20 mouse cellular contexts compared by ENCODE assay signal in genomic region chr5:66243467-66243866, GRCm38 (mm10). TPM values are rescaled to one million over a fixed set of nuclear protein-coding genes. Genes with fewer than 3 reads are reported as not detected.
DNase-seq lines count a peak whose midpoint lies in the region; ATAC-seq lines count a peak whose summit lies in the region.
"Had no signal": no experiment of that assay in that cellular context is flagged by ENCODE, and none has a peak within 500 bp of the region (broad histone marks: within the 10 kb centered on the region; RNA-seq: fewer than 3 reads in every experiment).

No protein-coding gene starts in this region.

- H3K4me3 ChIP-seq in hindbrain, embryonic 16.5 days (ENCODE audit: low read length) = no peak overlapping the region
- no peak overlapping the region for H3K4me3 ChIP-seq in hindbrain, embryonic 12.5 days
- no peak overlapping the region for H3K4me3 ChIP-seq in midbrain, embryonic 10.5 days
- no peak overlapping the region for H3K4me3 ChIP-seq in midbrain, embryonic 11.5 days (ENCODE audit: low read depth, low read length)
- no peak overlapping the region for H3K4me3 ChIP-seq in midbrain, embryonic 15.5 days
- H3K4me3 ChIP-seq: embryonic facial prominence, embryonic 13.5 days; forebrain, embryonic 13.5 days; heart, embryonic 10.5 days had no signal

- H3K4me2 ChIP-seq in hindbrain, embryonic 16.5 days (ENCODE audit: low read length) = no peak overlapping the region
- H3K4me2 ChIP-seq in hindbrain, embryonic 12.5 days (replicated peaks) = no peak overlapping the region
- H3K4me2 ChIP-seq in midbrain, embryonic 11.5 days = no peak overlapping the region
- no peak overlapping the region for H3K4me2 ChIP-seq in midbrain, embryonic 15.5 days
- H3K4me2 ChIP-seq: embryonic facial prominence, embryonic 13.5 days; forebrain, embryonic 13.5 days had no signal

- no peaks in the 10 kb centered on the region for H3K9me3 ChIP-seq in hindbrain, embryonic 16.5 days (ENCODE audit: control insufficient read depth, low read length)
- no peaks in the 10 kb centered on the region for H3K9me3 ChIP-seq in hindbrain, embryonic 12.5 days (replicated peaks)
- H3K9me3 ChIP-seq in midbrain, embryonic 10.5 days (replicated peaks) = no peaks in the 10 kb centered on the region
- H3K9me3 ChIP-seq in midbrain, embryonic 11.5 days (ENCODE audit: control insufficient read depth, low read length) = no peaks in the 10 kb centered on the region
- H3K9me3 ChIP-seq in midbrain, embryonic 15.5 days = no peaks in the 10 kb centered on the region
- H3K9me3 ChIP-seq: embryonic facial prominence, embryonic 13.5 days; forebrain, embryonic 13.5 days; heart, embryonic 10.5 days had no signal

- H3K27me3 ChIP-seq in hindbrain, embryonic 16.5 days (replicated peaks; ENCODE audit: control insufficient read depth, insufficient read depth, low read length) = no peaks in the 10 kb centered on the region
- no peaks in the 10 kb centered on the region for H3K27me3 ChIP-seq in hindbrain, embryonic 12.5 days
- no peaks in the 10 kb centered on the region for H3K27me3 ChIP-seq in midbrain, embryonic 10.5 days (ENCODE audit: low read depth, poor library complexity, severe bottlenecking)
- no peaks in the 10 kb centered on the region for H3K27me3 ChIP-seq in midbrain, embryonic 11.5 days (ENCODE audit: control insufficient read depth, insufficient read depth, low read length)
- no peaks in the 10 kb centered on the region for H3K27me3 ChIP-seq in midbrain, embryonic 15.5 days (replicated peaks)
- H3K27me3 ChIP-seq: CH12.LX; embryonic facial prominence, embryonic 13.5 days; forebrain, embryonic 13.5 days had no signal

- 91% methylated on average over 9 of the region's 9 CpGs for WGBS in hindbrain, embryonic 16.5 days
- WGBS in hindbrain, embryonic 12.5 days = 86% methylated on average over 9 of the region's 9 CpGs
- WGBS in midbrain, embryonic 10.5 days = 81% methylated on average over 9 of the region's 9 CpGs
- 87% methylated on average over 9 of the region's 9 CpGs for WGBS in midbrain, embryonic 11.5 days
- 86% methylated on average over 9 of the region's 9 CpGs for WGBS in midbrain, embryonic 15.5 days

- peaks cover 4% of the 10 kb centered on the region; the same call in 1 of the 2 replicates for H3K4me1 ChIP-seq in hindbrain, embryonic 16.5 days (ENCODE audit: control insufficient read depth, insufficient read depth, low read depth, low read length)
- H3K4me1 ChIP-seq in hindbrain, embryonic 12.5 days = peaks cover 11% of the 10 kb centered on the region
- peaks cover 18% of the 10 kb centered on the region for H3K4me1 ChIP-seq in midbrain, embryonic 10.5 days
- H3K4me1 ChIP-seq in midbrain, embryonic 11.5 days (ENCODE audit: control insufficient read depth, insufficient read depth, low read length) = peaks cover 10% of the 10 kb centered on the region
- H3K4me1 ChIP-seq in midbrain, embryonic 15.5 days = peaks cover 10% of the 10 kb centered on the region
- H3K4me1 ChIP-seq: embryonic facial prominence, embryonic 13.5 days had no signal

- H3K9ac ChIP-seq in hindbrain, embryonic 16.5 days (ENCODE audit: low read depth, low read length) = no peak overlapping the region
- H3K9ac ChIP-seq in hindbrain, embryonic 12.5 days = no peak overlapping the region
- H3K9ac ChIP-seq in midbrain, embryonic 11.5 days (ENCODE audit: low read length) = no peak overlapping the region
- no peak overlapping the region for H3K9ac ChIP-seq in midbrain, embryonic 15.5 days
- H3K9ac ChIP-seq: embryonic facial prominence, embryonic 13.5 days; forebrain, embryonic 13.5 days had no signal

- DNase-seq in midbrain, embryonic 10.5 days (ENCODE audit: low spot score) = no peak
- no peak for DNase-seq in midbrain, embryonic 11.5 days (ENCODE audit: low spot score, missing footprints)
- DNase-seq in MN1 (ENCODE audit: low spot score) = no peak
- DNase-seq in heart, postnatal 10 days = no peak
- DNase-seq: adrenal gland, postnatal 25 days; cerebellum, adult 18-20 months; cerebellum, adult 9-11 months; cerebellum, postnatal 36 days; gastrocnemius, postnatal 36 days; heart, adult 18-20 months; heart, postnatal 14 days had no signal

- H3K36me3 ChIP-seq in hindbrain, embryonic 16.5 days (ENCODE audit: control insufficient read depth, insufficient read depth, low read length) = no peaks in the 10 kb centered on the region
- no peaks in the 10 kb centered on the region for H3K36me3 ChIP-seq in hindbrain, embryonic 12.5 days
- no peaks in the 10 kb centered on the region for H3K36me3 ChIP-seq in midbrain, embryonic 10.5 days
- no peaks in the 10 kb centered on the region for H3K36me3 ChIP-seq in midbrain, embryonic 11.5 days (ENCODE audit: control insufficient read depth, insufficient read depth, low read length)
- H3K36me3 ChIP-seq in midbrain, embryonic 15.5 days (replicated peaks) = no peaks in the 10 kb centered on the region
- H3K36me3 ChIP-seq: embryonic facial prominence, embryonic 13.5 days; heart, embryonic 10.5 days had no signal

- ATAC-seq in hindbrain, embryonic 16.5 days = peak; percentile 32; the same call in 1 of the 2 replicates
- ATAC-seq in hindbrain, embryonic 12.5 days (ENCODE audit: low FRiP score) = no peak
- no peak for ATAC-seq in midbrain, embryonic 11.5 days (ENCODE audit: low FRiP score)
- 0 out of 2 replicates have a peak, but pooled peaks have one; percentile 6 for ATAC-seq in midbrain, embryonic 15.5 days (replicated peaks)

- intact Hi-C loops in heart, postnatal 10 days (cut with DNase I) = no loop called here

- no peak overlapping the region; the same call in 1 of the 2 replicates for H3K27ac ChIP-seq in hindbrain, embryonic 16.5 days (ENCODE audit: low read depth, low read length)
- no peak overlapping the region for H3K27ac ChIP-seq in hindbrain, embryonic 12.5 days
- peak overlapping the region; percentile 18; the same call in 1 of the 2 replicates for H3K27ac ChIP-seq in midbrain, embryonic 10.5 days (replicated peaks)
- H3K27ac ChIP-seq in midbrain, embryonic 11.5 days (ENCODE audit: low read depth, low read length) = no peak overlapping the region
- H3K27ac ChIP-seq in midbrain, embryonic 15.5 days = peak overlapping the region; percentile 73
- H3K27ac ChIP-seq: embryonic facial prominence, embryonic 13.5 days; heart, embryonic 10.5 days; hindbrain, postnatal 0 days had no signal

RNA-seq across cellular contexts. Expression of gene Nsun7, which starts 16.2 kb away (rescaled TPM):
- 2.7 and 2.9 TPM in 2 replicates for polyA plus RNA-seq in hindbrain, embryonic 16.5 days (2015; fragmentation: Nextera tagmentation; extraction: Ambion mirVana)
- 1.8 and 2.0 TPM in 2 replicates for polyA plus RNA-seq in hindbrain, embryonic 12.5 days (2016; fragmentation: Nextera tagmentation; extraction: Ambion mirVana)
- polyA plus RNA-seq in midbrain, embryonic 10.5 days (2016; fragmentation: Nextera tagmentation; extraction: Ambion mirVana) = 0.26 and 0.57 TPM in 2 replicates
- 0.49 and 0.62 TPM in 2 replicates for polyA plus RNA-seq in midbrain, embryonic 11.5 days (2014; fragmentation: Nextera tagmentation; extraction: Ambion mirVana)
- 2.1 and 2.6 TPM in 2 replicates for polyA plus RNA-seq in midbrain, embryonic 15.5 days (2015; fragmentation: Nextera tagmentation; extraction: Ambion mirVana)
- total RNA-seq in heart, postnatal 10 days (2021) = under 1 TPM; 0.07 TPM
- total RNA-seq: gastrocnemius, adult 8-10 months; gastrocnemius, postnatal 36 days; heart, adult 18-20 months had no signal

Comparison
In these comparisons a context has a peak if more than half of its experiments do, and no peak if none do; other contexts are left out.
1. ATAC-seq: peak in hindbrain, embryonic 16.5 days (single experiment) and midbrain, embryonic 15.5 days (single experiment); none in hindbrain, embryonic 12.5 days (single experiment) and midbrain, embryonic 11.5 days (single experiment).
2. H3K27ac ChIP-seq: peak in midbrain, embryonic 10.5 days (single experiment) and midbrain, embryonic 15.5 days (single experiment); none in hindbrain, embryonic 16.5 days (single experiment), hindbrain, embryonic 12.5 days (single experiment) and midbrain, embryonic 11.5 days (single experiment).